Mouse (Mus musculus) lung, adult 2 months (tissue): Measurements from ENCODE around the gene Hoxa5.

Experiments
- CTCF ChIP-seq: fragments of 200-500 bp; IDR thresholded peaks from 2 replicates; pipeline ENCODE4 v1.5.1; 2011; ENCODE audit warnings: mild to moderate bottlenecking, low read length, control low read depth; ENCODE audit not compliant: insufficient read depth
- POLR2A ChIP-seq: fragments of 200-500 bp; IDR thresholded peaks from 2 replicates; pipeline ENCODE4 v1.6.1; 2011; ENCODE audit warnings: low read depth, mild to moderate bottlenecking, control low read depth, low read length, borderline replicate concordance; ENCODE audit errors: extremely low read depth

GRCm38 (mm10) chr6:52167176-52167575, 37.2 kb downstream of the Hoxa5 start:
- TF ChIP-seq POLR2A (no peak), CTCF (no peak)
